Mouse (Mus musculus) megakaryocyte, embryonic 14.5 days (primary cell): ENCODE measurements around the gene Cab39. TPM values are rescaled to one million over a fixed set of nuclear protein-coding genes. Genes with fewer than 3 reads are reported as not detected.

Experiments
- H3K27me3 ChIP-seq: replicated peaks from 2 replicates; pipeline ENCODE3; 2012; ENCODE audit warnings: inconsistent platforms
- H3K36me3 ChIP-seq: replicated peaks from 2 replicates; pipeline ENCODE3; 2012; ENCODE audit warnings: low read length, inconsistent platforms, mixed read lengths
- H3K4me1 ChIP-seq: 2 replicates; pipeline ENCODE4 v1.6.1; 2012; ENCODE audit warnings: inconsistent platforms
- H3K4me3 ChIP-seq: replicated peaks from 2 replicates; pipeline ENCODE3; 2012; ENCODE audit warnings: moderate library complexity, mild to moderate bottlenecking, inconsistent platforms
- H3K9me3 ChIP-seq: 2 replicates; pipeline ENCODE4 v1.6.1; 2012; ENCODE audit warnings: inconsistent platforms
- FLI1 ChIP-seq: IDR thresholded peaks from 2 replicates; pipeline ENCODE4 v1.6.1; 2012; ENCODE audit warnings: low read length, inconsistent platforms, mixed read lengths
- GATA1 ChIP-seq: IDR thresholded peaks from 3 replicates; pipeline ENCODE4 v1.6.1; 2012; ENCODE audit warnings: mixed read lengths, low read length, inconsistent platforms, borderline replicate concordance
- polyA plus RNA-seq: library from polyadenylated mRNA; stranded (reverse); fragments of >175 nt; gene quantifications from 2 replicates; pipeline ENCODE4 v1.2.3, GENCODE M21; 2012; ENCODE audit warnings: low replicate concordance; ENCODE audit not compliant: insufficient read depth

Cab39 gene
- polyA plus RNA-seq, 1 experiment: 12.9 TPM

DNA sequence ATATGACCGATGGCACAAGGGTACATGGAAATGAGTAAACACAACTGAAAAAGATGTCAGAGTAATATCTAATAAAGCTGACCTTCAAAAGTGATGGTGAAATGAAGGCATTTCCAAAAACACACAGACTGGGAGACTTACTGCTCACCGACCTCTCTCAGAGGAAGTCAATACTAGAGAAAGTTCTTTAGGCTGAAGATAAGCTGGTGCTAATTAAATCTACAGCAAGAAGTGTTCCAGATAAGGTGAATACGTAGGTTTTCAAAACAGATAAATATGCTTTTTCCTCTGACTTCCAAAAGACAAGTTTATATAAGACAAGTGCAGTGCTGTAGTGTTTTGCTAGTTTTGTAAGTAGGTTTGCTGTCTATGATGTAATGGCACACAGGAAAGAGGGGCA, 63.0 kb downstream of the Cab39 start:
- H3K27me3 ChIP-seq: no peaks in the 10 kb centered on the region
- TF ChIP-seq FLI1: no peak
- H3K4me1 ChIP-seq: no peaks in the 10 kb centered on the region; the same call in 1 of the 2 replicates
- no peak overlapping the region for H3K4me3 ChIP-seq
- H3K9me3 ChIP-seq: peaks cover 9% of the 10 kb centered on the region
- H3K36me3 ChIP-seq: peaks cover 30% of the 10 kb centered on the region

DNA sequence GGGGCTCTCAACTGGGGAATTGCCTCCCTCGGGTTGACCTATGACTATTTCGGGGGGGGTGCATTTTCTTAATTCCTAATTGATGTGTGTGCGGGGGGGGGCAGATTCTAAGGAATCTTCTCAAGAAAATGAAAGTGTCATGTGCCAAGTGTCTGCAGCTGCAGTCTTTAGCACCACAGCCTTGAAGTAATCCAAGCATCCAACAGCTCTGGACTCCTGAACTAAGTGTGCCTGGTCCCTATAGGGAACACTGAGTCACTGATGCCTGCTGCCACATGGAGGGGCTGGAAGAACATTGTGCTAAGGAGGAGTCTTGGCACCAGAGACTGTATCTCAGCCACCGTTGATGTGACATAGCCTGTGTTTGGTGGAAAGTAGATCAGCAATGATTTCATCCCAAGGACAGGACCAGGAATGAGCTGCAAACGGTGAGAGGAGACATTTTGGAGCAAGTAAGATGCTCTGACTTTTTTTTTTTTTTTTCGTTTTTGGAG, 64.1 kb downstream of the Cab39 start:
- H3K4me1 ChIP-seq: no peaks in the 10 kb centered on the region; the same call in 1 of the 2 replicates
- no peak for TF ChIP-seq FLI1
- TF ChIP-seq GATA1: no peak
- peaks cover 20% of the 10 kb centered on the region for H3K36me3 ChIP-seq
- peak overlapping the region; percentile 10 for H3K4me3 ChIP-seq
- H3K9me3 ChIP-seq: peaks cover 19% of the 10 kb centered on the region
- no peaks in the 10 kb centered on the region for H3K27me3 ChIP-seq

GRCm38 (mm10) chr1:85864383-85864782, 71.1 kb downstream of the Cab39 start:
- Histone ChIP-seq H3K9me3 (peaks cover 52% of the 10 kb centered on the region), H3K27me3 (no peaks in the 10 kb centered on the region), H3K4me3 (no peak overlapping the region), H3K36me3 (no peaks in the 10 kb centered on the region), H3K4me1 (no peaks in the 10 kb centered on the region)
- TF ChIP-seq GATA1: no peak
- TF ChIP-seq FLI1: no peak

- Histone ChIP-seq H3K27me3 (peaks cover 2% of the 10 kb centered on the region), H3K36me3 (no peaks in the 10 kb centered on the region), H3K4me3 (no peak overlapping the region), H3K9me3 (peaks cover 53% of the 10 kb centered on the region), H3K4me1 (no peaks in the 10 kb centered on the region)
- no peak for TF ChIP-seq FLI1
Observed at GRCm38 (mm10) chr1:85870001-85870400, 76.8 kb downstream of the Cab39 start.

DNA sequence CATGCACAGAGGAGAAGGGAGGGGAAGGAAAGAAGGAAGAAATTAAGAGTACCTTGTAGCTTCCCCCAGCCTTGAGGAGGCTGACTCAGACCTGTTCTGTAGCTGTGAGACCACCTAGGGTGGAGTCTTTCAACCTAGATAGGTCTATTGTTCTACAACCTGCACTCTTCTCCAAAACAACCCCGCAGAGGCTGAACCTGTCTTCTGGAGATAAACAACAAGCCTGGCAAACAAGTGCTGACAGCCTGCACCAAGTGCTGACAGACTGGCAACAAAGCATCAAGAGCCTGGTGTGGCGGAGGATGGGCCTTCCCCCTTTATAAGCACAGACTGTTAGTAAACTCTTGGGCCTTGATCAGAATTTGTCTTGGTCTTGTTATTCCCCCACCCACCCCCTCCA, 77.3 kb downstream of the Cab39 start:
- peaks cover 2% of the 10 kb centered on the region for H3K27me3 ChIP-seq
- H3K4me1 ChIP-seq: no peaks in the 10 kb centered on the region
- H3K9me3 ChIP-seq: peaks cover 57% of the 10 kb centered on the region
- no peak overlapping the region for H3K4me3 ChIP-seq
- no peaks in the 10 kb centered on the region for H3K36me3 ChIP-seq
- TF ChIP-seq FLI1 (no peak), GATA1 (no peak)

- TF ChIP-seq GATA1 (no peak), FLI1 (no peak)
Observed at GRCm38 (mm10) chr1:85882003-85882402, 88.8 kb downstream of the Cab39 start.

GRCm38 (mm10) chr1:85887221-85887620, 94.0 kb downstream of the Cab39 start:
- Histone ChIP-seq H3K4me1 (peaks cover 14% of the 10 kb centered on the region), H3K4me3 (no peak overlapping the region), H3K27me3 (peaks cover 7% of the 10 kb centered on the region), H3K9me3 (peaks cover 15% of the 10 kb centered on the region), H3K36me3 (no peaks in the 10 kb centered on the region)
- TF ChIP-seq GATA1 (no peak), FLI1 (no peak)

More at GRCm38 (mm10) chr1:85882003-85882402, 88.8 kb downstream of the Cab39 start:
- Histone ChIP-seq H3K27me3 (peaks cover 2% of the 10 kb centered on the region), H3K4me3 (no peak overlapping the region), H3K9me3 (peaks cover 44% of the 10 kb centered on the region), H3K36me3 (no peaks in the 10 kb centered on the region), H3K4me1 (no peaks in the 10 kb centered on the region)

- Histone ChIP-seq H3K4me3 (peak within 1 kb of the TSS; percentile 96), H3K9me3 (0 out of 2 replicates have a peak, but pooled peaks cover 3% of the 10 kb centered on the region), H3K36me3 (no peaks in the 10 kb centered on the region), H3K27me3 (peaks cover 8% of the 10 kb centered on the region), H3K4me1 (peaks cover 58% of the 10 kb centered on the region)
- TF ChIP-seq GATA1: no peak
- no peak for TF ChIP-seq FLI1
Observed at GRCm38 (mm10) chr1:85894231-85894747, 101.0 kb downstream of the Cab39 start, which contains the start of gene Itm2c. Gene Itm2c, plus strand, starts transcription at chr1:85894281.

- peaks cover 8% of the 10 kb centered on the region for H3K27me3 ChIP-seq
- no peaks in the 10 kb centered on the region for H3K36me3 ChIP-seq
- peaks cover 64% of the 10 kb centered on the region for H3K4me1 ChIP-seq
- 0 out of 2 replicates have a peak, but pooled peaks cover 3% of the 10 kb centered on the region for H3K9me3 ChIP-seq
- TF ChIP-seq FLI1: no peak
- no peak for TF ChIP-seq GATA1
- peak overlapping the region; percentile 96 for H3K4me3 ChIP-seq
Observed at GRCm38 (mm10) chr1:85894748-85895360, 101.6 kb downstream of the Cab39 start.

DNA sequence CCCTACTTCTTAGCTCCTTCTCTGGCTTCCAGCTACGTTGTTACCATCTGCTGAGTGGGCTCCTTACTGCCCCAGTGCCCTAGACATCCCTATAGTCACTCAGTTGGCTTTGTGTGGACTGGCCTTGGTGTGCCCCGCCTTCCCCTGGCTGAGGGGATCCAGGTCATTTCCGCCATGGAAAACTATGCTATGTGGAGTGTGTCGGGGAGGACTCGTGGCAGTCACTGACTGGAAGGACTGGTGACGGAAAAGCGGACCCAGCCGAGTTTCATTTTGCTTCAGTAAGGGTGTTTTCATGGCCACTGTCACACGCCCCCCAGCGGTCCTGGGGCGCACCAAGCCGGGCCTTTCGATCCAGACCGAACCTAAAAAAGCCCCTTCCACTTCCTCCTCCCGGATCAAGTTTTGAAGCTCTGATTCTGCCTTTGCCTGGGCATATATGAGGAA, 102.2 kb downstream of the Cab39 start:
- TF ChIP-seq FLI1 (no peak), GATA1 (no peak)
- Histone ChIP-seq H3K36me3 (no peaks in the 10 kb centered on the region), H3K9me3 (0 out of 2 replicates have a peak, but pooled peaks cover 3% of the 10 kb centered on the region), H3K4me1 (peaks cover 70% of the 10 kb centered on the region), H3K27me3 (peaks cover 8% of the 10 kb centered on the region), H3K4me3 (peak overlapping the region; percentile 96)
